Mouse (Mus musculus) spleen, adult 2 months (tissue): ENCODE data around the gene Zbtb16.
A peak's percentile ranks its signal among the peaks of the same experiment; 100 is the strongest.

Experiments
- CTCF ChIP-seq: fragments of 200-500 bp; IDR thresholded peaks from 2 replicates; pipeline ENCODE4 v1.5.1; 2011; ENCODE audit warnings: mild to moderate bottlenecking, inconsistent platforms; ENCODE audit not compliant: insufficient read depth, insufficient read length, insufficient replicate concordance; ENCODE audit errors: extremely low read depth
- POLR2A ChIP-seq: fragments of 200-500 bp; IDR thresholded peaks from 2 replicates; pipeline ENCODE4 v1.6.1; 2011; ENCODE audit warnings: low read depth, low read length, inconsistent platforms

DNA sequence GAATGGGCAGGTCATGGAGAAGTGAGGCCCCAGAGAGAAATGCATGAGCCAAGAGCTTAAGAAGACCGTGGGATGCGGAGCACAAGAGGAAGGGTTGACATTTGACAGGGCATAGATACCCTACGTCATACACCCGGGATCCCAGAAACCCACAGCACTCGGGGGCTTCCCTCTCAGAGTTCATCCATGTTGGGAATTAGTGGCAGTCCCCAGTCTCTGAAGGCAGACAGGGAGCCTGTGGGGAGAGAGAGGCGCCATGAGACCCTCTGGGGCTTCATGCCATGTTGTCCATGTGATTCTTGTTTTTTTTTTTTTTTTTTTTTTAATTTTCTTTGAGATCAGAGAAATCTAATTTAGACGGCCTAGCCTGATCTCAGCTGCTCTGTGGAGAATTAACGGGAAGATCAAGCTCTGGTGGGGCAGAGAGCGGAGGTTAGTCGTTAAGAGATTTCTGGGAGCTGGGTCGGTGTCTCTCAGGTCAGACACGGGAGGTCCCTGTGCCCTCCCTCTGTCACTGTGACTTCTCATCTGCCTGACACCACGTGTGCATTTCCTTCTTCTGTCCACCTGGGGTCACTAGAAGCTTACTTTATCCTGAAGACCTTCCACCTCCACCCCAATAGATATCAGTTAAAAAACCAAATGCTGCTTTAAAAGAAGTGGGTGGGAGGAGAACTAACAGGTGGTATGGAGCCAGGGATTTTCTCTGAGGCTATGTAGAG, 190.9 kb downstream of the Zbtb16 start:
- peak; percentile 5; the same call in 1 of the 2 replicates for TF ChIP-seq CTCF
- TF ChIP-seq POLR2A: no peak
